Mouse (Mus musculus) liver, embryonic 18 days (tissue): ENCODE data around the gene Gramd1b. TPM values are rescaled to one million over a fixed set of nuclear protein-coding genes. Genes with fewer than 3 reads are reported as not detected.

Experiments used
- polyA plus RNA-seq: library from polyadenylated mRNA; depleted of rRNA; stranded (reverse); fragments of >200 nt; gene quantifications from 2 replicates; pipeline ENCODE4 v1.2.3, GENCODE M21; 2012; rRNA removed

Gramd1b gene
- polyA plus RNA-seq: 1.6 and 2.0 TPM in 2 replicates

DNA sequence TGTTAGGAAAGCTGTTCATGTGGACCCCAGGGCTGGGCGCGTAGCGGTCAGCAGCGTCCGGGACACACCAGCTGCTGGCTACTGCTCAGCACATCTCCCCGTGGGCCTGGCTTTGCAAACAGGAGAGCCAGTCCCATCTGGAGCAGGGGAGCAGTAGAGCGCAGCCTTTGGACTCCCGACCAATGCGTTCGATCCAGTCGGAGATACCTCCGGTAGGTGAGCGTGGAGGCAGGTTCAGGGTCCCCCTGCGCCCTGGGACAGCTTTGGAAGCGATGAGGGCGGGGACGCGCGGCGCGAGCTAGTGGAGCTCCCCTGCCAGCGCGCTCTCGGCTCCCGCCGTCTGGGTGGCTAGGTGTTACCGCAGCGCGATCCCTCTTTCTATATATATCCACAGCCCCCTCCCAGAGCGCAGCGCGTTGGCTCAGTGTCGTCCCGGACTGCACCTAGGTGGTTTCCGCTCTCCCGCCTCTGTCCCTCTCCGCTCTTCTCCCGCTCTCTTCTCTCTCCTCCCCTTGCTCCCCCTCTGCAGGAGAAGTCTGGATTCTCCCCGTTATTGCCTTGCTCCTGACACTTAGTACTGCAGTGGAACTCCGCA, at the start of gene Gramd1b:
TSS of gene Gramd1b (minus strand) at position 357 of the 595 bp plus-strand sequence.

DNA sequence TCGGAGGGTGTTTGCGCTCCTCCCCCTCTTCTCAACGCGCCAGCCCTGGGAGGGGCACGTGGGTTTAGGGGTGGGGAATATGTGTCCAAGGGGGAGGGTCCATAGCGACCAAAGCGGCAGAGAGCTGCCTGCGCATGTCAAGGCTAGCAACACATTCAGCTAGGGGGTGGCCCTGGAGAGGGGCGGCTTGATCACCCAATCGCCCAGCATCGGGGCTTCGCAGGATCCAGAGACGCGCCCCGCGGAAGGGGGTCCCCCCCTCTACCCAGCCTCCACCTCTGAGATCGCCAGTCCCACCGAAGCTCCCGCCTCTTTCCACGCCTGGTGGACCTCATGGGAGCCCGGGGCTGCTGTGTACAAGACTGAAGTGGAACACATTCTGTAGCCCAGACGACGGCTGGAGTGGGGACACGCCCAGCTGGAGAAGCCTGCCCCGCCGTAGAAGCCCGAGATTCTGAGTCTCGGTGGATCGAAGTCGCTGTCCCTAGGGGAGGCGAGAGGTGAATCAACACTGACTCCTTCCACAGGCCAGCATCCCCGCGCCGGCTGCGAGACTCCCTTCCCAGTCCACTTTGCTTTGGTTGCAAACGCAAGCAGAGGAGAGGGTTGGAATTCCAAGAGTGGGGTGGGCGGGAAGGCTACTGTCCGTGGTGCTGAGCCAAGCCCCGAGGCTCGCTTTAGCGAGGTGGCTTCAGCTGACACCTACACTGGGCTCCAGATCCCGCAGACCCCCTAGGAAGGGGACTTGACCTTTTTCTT, 261.9 kb downstream of the Gramd1b start, which contains the start of gene Scn3b:
TSS of gene Scn3b (plus strand) at position 115 of the 759 bp plus-strand sequence.

Other genes with a start within 250 kb of the Gramd1b start
- gene Gm21915, start 139.2 kb upstream of the Gramd1b start, polyA plus RNA-seq: not detected in 2 replicates
- gene Clmp, start 154.6 kb upstream of the Gramd1b start, polyA plus RNA-seq: 0.53 and 0.67 TPM in 2 replicates